Mouse (Mus musculus) G1E (cell line): ENCODE results near the gene Gfpt1.

Experiments used
- CTCF ChIP-seq: IDR thresholded peaks from 2 replicates; pipeline ENCODE4 v1.5.1; 2012; ENCODE audit warnings: low read depth, low read length, inconsistent platforms, mixed read lengths
- GATA1 ChIP-seq: IDR thresholded peaks from 2 replicates; pipeline ENCODE4 v1.6.1; 2012; ENCODE audit warnings: borderline replicate concordance, low read length, inconsistent platforms, mixed read lengths
- GATA2 ChIP-seq: IDR thresholded peaks from 2 replicates; pipeline ENCODE4 v1.6.1; 2012; ENCODE audit warnings: low read depth, low read length, inconsistent platforms, borderline replicate concordance
- POLR2AphosphoS5 ChIP-seq: IDR thresholded peaks from 2 replicates; pipeline ENCODE4 v1.6.1; 2012; ENCODE audit warnings: low read depth, low read length, inconsistent platforms; ENCODE audit not compliant: insufficient replicate concordance
- TAL1 ChIP-seq: conservative IDR thresholded peaks from 2 replicates; pipeline ENCODE4 v1.6.1; 2012; ENCODE audit warnings: low read depth, low read length, inconsistent platforms, mixed read lengths

GRCm38 (mm10) chr6:87119066-87119837 lies 76.6 kb downstream of the Gfpt1 start:
- TF ChIP-seq GATA2: no peak
- no peak for TF ChIP-seq CTCF
- no peak for TF ChIP-seq POLR2AphosphoS5
- TF ChIP-seq TAL1: no peak
- TF ChIP-seq GATA1: no peak
